Mouse (Mus musculus): ENCODE data around the gene Cdkal1. TPM values are rescaled to one million over a fixed set of nuclear protein-coding genes. Genes with fewer than 3 reads are reported as not detected.
A peak's percentile ranks its signal among the peaks of the same experiment; 100 is the strongest.

The Cdkal1 gene
- total and polyA plus RNA-seq, 2 experiments from 2014 or later, result 17.4 to 17.6 TPM

DNA sequence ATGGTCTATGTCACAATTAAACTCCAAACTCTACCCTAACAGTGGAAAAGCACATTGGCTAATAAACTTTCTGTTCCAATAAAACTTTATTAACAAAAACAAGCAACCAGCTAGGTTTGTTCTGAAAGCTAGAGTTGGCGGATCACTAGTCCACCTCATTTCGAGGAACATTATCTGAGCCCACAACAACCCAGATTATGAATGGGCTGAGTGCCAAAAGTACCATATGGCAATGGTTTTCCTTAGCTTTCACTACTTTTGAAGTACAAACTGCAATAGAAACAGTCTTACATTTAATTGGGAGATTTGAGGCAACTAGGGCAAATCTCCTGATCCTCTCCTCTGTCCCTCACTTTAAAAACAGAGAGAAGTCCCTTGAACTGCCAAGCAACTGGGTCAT is 110.4 kb downstream of the Cdkal1 start:
- Histone ChIP-seq H3K4me2 (ENCODE audit: low read depth, low read length, poor library complexity, severe bottlenecking) (no peak overlapping the region), H3K36me3 (ENCODE audit: insufficient read depth, low read length) (no peaks in the 10 kb centered on the region), H3K27ac (ENCODE audit: low read depth, low read length) (no peak overlapping the region), H3K9ac (replicated peaks; ENCODE audit: low read length, poor library complexity, severe bottlenecking) (no peak overlapping the region), H3K4me3 (ENCODE audit: low read depth, low read length) (no peak overlapping the region), H3K9me3 (ENCODE audit: low read length) (no peaks in the 10 kb centered on the region), H3K27me3 (ENCODE audit: insufficient read depth, low read length) (no peaks in the 10 kb centered on the region), H3K4me1 (ENCODE audit: insufficient read depth, low read length) (no peaks in the 10 kb centered on the region)
- peak; percentile 36 for DNase-seq (ENCODE audit: low spot score)
- 87% methylated on average over 2 of the region's 2 CpGs for WGBS
- no peak for TF ChIP-seq CTCF (IDR thresholded peaks at IDR 0.05)
- no peak for ATAC-seq (ENCODE audit: low FRiP score)

- 91% methylated on average over 3 of the region's 3 CpGs for WGBS
- Histone ChIP-seq H3K27ac (ENCODE audit: low read depth, low read length) (no peak overlapping the region), H3K4me1 (ENCODE audit: insufficient read depth, low read length) (no peaks in the 10 kb centered on the region)
These were observed 111.3 kb downstream of the Cdkal1 start for GRCm38 (mm10) chr13:29744188-29744587.

GRCm38 (mm10) chr13:29743761-29744160 is 111.7 kb downstream of the Cdkal1 start:
- Histone ChIP-seq H3K27ac (ENCODE audit: low read depth, low read length) (no peak overlapping the region), H3K4me1 (ENCODE audit: insufficient read depth, low read length) (no peaks in the 10 kb centered on the region), H3K4me2 (ENCODE audit: low read depth, low read length, poor library complexity, severe bottlenecking) (no peak overlapping the region), H3K4me3 (ENCODE audit: low read depth, low read length) (no peak overlapping the region), H3K9ac (replicated peaks; ENCODE audit: low read length, poor library complexity, severe bottlenecking) (no peak overlapping the region), H3K27me3 (ENCODE audit: insufficient read depth, low read length) (no peaks in the 10 kb centered on the region), H3K9me3 (ENCODE audit: low read length) (no peaks in the 10 kb centered on the region), H3K36me3 (ENCODE audit: insufficient read depth, low read length) (no peaks in the 10 kb centered on the region)
- ATAC-seq (ENCODE audit: low FRiP score) (no peak), DNase-seq (ENCODE audit: low spot score) (no peak)
- TF ChIP-seq CTCF (IDR thresholded peaks at IDR 0.05), result no peak
- 80% methylated on average over 4 of the region's 4 CpGs for WGBS

More at GRCm38 (mm10) chr13:29744188-29744587, 111.3 kb downstream of the Cdkal1 start:
- TF ChIP-seq CTCF (IDR thresholded peaks at IDR 0.05), result no peak; the same call in 1 of the 2 replicates
- no peak overlapping the region for H3K4me3 ChIP-seq (ENCODE audit: low read depth, low read length)
- no peak for ATAC-seq (ENCODE audit: low FRiP score)
- no peak overlapping the region for H3K4me2 ChIP-seq (ENCODE audit: low read depth, low read length, poor library complexity, severe bottlenecking)
- DNase-seq (ENCODE audit: low spot score), result no peak
- H3K27me3 ChIP-seq (ENCODE audit: insufficient read depth, low read length), result no peaks in the 10 kb centered on the region
- no peaks in the 10 kb centered on the region for H3K9me3 ChIP-seq (ENCODE audit: low read length)
- no peak overlapping the region for H3K9ac ChIP-seq (replicated peaks; ENCODE audit: low read length, poor library complexity, severe bottlenecking)
- no peaks in the 10 kb centered on the region for H3K36me3 ChIP-seq (ENCODE audit: insufficient read depth, low read length)

DNA sequence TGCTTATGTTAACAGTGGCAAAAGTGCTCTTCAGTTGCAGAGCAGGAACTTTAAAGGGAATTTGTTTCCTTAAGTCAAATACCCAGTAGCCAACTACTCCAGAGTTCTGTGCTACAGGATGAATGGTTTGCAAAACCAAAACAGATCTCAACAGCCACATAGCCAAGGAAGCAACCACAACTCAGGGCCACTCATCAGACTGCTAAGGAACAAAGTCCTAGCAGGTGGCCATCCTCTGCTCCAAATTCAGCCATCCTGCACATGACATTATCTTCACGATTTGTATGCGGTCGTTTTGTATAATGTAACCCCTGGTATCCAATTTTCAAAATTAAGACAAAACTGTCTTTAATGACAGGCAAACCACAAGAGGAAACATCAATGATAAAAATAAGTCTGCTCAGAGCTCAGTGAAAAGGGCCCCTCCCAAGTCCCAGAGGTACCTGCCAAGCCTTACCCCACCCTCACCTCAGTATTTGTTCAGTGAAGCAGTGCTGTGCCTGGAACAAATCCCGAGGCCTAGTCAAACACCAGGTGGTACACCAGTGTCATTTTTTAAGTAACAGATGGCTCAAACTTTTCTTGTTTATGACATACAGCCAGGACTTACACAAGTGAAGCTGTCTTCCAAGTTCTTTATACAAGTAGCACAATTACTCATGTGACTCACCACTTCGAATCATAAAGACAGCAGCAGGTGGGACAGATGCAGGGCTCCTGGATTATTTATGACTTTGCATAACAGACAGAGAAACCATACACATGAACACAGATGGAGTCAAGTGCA is 117.6 kb downstream of the Cdkal1 start:
- Histone ChIP-seq H3K9ac (replicated peaks; ENCODE audit: low read length, poor library complexity, severe bottlenecking) (no peak overlapping the region), H3K4me2 (ENCODE audit: low read depth, low read length, poor library complexity, severe bottlenecking) (no peak overlapping the region), H3K27ac (ENCODE audit: low read depth, low read length) (no peak overlapping the region), H3K27me3 (ENCODE audit: insufficient read depth, low read length) (no peaks in the 10 kb centered on the region), H3K9me3 (ENCODE audit: low read length) (no peaks in the 10 kb centered on the region), H3K4me3 (ENCODE audit: low read depth, low read length) (no peak overlapping the region), H3K36me3 (ENCODE audit: insufficient read depth, low read length) (no peaks in the 10 kb centered on the region), H3K4me1 (ENCODE audit: insufficient read depth, low read length) (no peaks in the 10 kb centered on the region)
- WGBS, result 70% methylated on average over 5 of the region's 5 CpGs
- no peak for TF ChIP-seq CTCF (IDR thresholded peaks at IDR 0.05)
- no peak for ATAC-seq (ENCODE audit: low FRiP score)
- peak; percentile 14 for DNase-seq (ENCODE audit: low spot score)

- Histone ChIP-seq H3K9me3 (ENCODE audit: low read length) (no peaks in the 10 kb centered on the region), H3K4me1 (ENCODE audit: insufficient read depth, low read length) (no peaks in the 10 kb centered on the region), H3K4me2 (ENCODE audit: low read depth, low read length, poor library complexity, severe bottlenecking) (no peak overlapping the region), H3K27me3 (ENCODE audit: insufficient read depth, low read length) (no peaks in the 10 kb centered on the region), H3K4me3 (ENCODE audit: low read depth, low read length) (no peak overlapping the region), H3K36me3 (ENCODE audit: insufficient read depth, low read length) (no peaks in the 10 kb centered on the region), H3K9ac (replicated peaks; ENCODE audit: low read length, poor library complexity, severe bottlenecking) (no peak overlapping the region), H3K27ac (ENCODE audit: low read depth, low read length) (no peak overlapping the region)
- TF ChIP-seq CTCF (IDR thresholded peaks at IDR 0.05), result no peak
- DNase-seq (ENCODE audit: low spot score) (no peak), ATAC-seq (ENCODE audit: low FRiP score) (no peak)
These were observed 121.0 kb downstream of the Cdkal1 start for GRCm38 (mm10) chr13:29734496-29734895.

DNA sequence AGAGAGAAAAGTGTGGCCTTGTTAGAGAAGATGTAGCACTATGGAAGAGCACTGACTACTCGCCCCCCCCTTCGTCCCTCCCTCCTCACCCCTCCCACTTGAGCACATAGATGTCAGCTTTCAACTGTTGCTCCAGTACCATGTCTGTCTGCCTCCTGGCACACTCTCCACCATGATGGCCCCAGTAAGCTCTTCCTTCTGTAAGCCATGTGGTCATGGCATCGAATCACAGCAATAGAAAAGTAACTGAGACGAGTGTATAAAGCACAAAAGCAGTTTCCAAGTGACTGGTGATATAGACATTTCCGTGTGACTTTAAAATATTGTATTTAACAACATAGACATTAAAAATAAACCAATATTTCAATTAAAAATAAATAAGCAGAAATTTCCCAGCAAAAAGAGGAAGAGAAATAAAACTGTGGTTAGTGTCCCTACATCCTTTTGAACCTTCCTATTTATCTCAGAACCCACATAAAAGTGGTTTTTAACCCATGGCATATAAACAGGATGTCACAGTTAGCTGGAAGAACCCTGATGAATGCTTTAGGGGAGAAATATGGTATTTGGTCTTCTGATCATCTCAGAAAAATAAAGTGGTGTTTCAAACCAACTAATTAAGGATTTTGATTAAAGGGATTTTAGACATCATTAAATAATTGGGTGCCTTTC is 129.2 kb downstream of the Cdkal1 start:
- TF ChIP-seq CTCF (IDR thresholded peaks at IDR 0.05), result no peak
- Histone ChIP-seq H3K4me3 (ENCODE audit: low read depth, low read length) (no peak overlapping the region), H3K9ac (replicated peaks; ENCODE audit: low read length, poor library complexity, severe bottlenecking) (no peak overlapping the region), H3K27me3 (ENCODE audit: insufficient read depth, low read length) (no peaks in the 10 kb centered on the region), H3K27ac (ENCODE audit: low read depth, low read length) (no peak overlapping the region), H3K4me1 (ENCODE audit: insufficient read depth, low read length) (no peaks in the 10 kb centered on the region), H3K4me2 (ENCODE audit: low read depth, low read length, poor library complexity, severe bottlenecking) (no peak overlapping the region), H3K36me3 (ENCODE audit: insufficient read depth, low read length) (no peaks in the 10 kb centered on the region), H3K9me3 (ENCODE audit: low read length) (no peaks in the 10 kb centered on the region)
- DNase-seq (ENCODE audit: low spot score) (no peak), ATAC-seq (ENCODE audit: low FRiP score) (no peak)
- 87% methylated on average over 5 of the region's 5 CpGs for WGBS
